24 mouse cellular contexts compared by ENCODE assay signal in the genomic region with DNA sequence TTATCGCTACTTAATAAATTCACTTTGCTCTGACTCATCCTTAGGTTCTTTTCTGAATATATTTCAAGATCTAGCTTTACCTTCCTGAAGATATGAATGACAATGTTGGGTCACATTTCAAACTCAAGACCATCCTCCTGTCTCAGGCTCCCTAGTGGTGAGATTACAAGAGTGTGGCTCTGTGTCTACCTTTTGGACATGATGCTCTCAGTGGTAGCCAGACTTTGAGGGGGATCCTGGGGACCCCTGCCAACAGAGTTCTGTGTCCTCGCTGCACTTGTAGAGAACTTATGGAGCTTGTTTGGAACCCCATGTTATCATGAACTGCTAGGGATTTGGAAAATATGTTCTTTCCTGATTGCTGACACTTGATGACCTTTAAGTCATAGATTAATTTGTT. TPM values are rescaled to one million over a fixed set of nuclear protein-coding genes. Genes with fewer than 3 reads are reported as not detected.
A peak's percentile ranks its signal among the peaks of the same experiment; 100 is the strongest.
DNase-seq lines count a peak whose midpoint lies in the region; ATAC-seq lines count a peak whose summit lies in the region.
"Had no signal": no experiment of that assay in that cellular context is flagged by ENCODE, and none has a peak within 500 bp of the region (broad histone marks: within the 10 kb centered on the region; RNA-seq: fewer than 3 reads in every experiment).

No protein-coding gene starts in this region.

- no peaks in the 10 kb centered on the region for H3K27me3 ChIP-seq in midbrain, embryonic 11.5 days (ENCODE audit: control insufficient read depth, insufficient read depth, low read length)
- no peaks in the 10 kb centered on the region for H3K27me3 ChIP-seq in midbrain, embryonic 14.5 days (ENCODE audit: control insufficient read depth, insufficient read depth, low read length)
- H3K27me3 ChIP-seq: CH12.LX, Patski had no signal

- intact Hi-C loops in heart, postnatal 10 days (cut with DNase I), result no loop called here

- ATAC-seq in midbrain, embryonic 11.5 days (ENCODE audit: low FRiP score), result no peak
- no peak for ATAC-seq in midbrain, embryonic 14.5 days (ENCODE audit: low FRiP score, low TSS enrichment)
- ATAC-seq: activated CD4-positive, CD25-positive, alpha-beta regulatory T cell, adult 4 months; CD4-positive, CD25-positive, alpha-beta regulatory T cell, adult 4 months; Patski had no signal

- H3K9ac ChIP-seq in midbrain, embryonic 11.5 days (ENCODE audit: low read length), result no peak overlapping the region
- no peak overlapping the region for H3K9ac ChIP-seq in midbrain, embryonic 14.5 days (replicated peaks; ENCODE audit: low read length)

- H3K4me2 ChIP-seq in midbrain, embryonic 11.5 days, result no peak overlapping the region
- no peak overlapping the region for H3K4me2 ChIP-seq in midbrain, embryonic 14.5 days (ENCODE audit: low read length)

- DNase-seq in cerebellum, adult 9-11 months, result peak; percentile 10
- DNase-seq in cerebellum, postnatal 14 days, result no peak
- peak; percentile 51 for DNase-seq in heart, adult 11 months
- DNase-seq in heart, postnatal 10 days, result no peak
- DNase-seq in midbrain, embryonic 11.5 days (ENCODE audit: low spot score, missing footprints), result peak; percentile 71
- DNase-seq in midbrain, embryonic 14.5 days, result no peak
- DNase-seq: adrenal gland, adult 2 months; adrenal gland, adult 8-10 months; adrenal gland, postnatal 10 days; adrenal gland, postnatal 14 days; adrenal gland, postnatal 25 days; B cell, adult 2 months; cerebellum, adult 11 months; cerebellum, adult 11-12 months; cerebellum, adult 18-20 months had no signal

- no peak overlapping the region for H3K27ac ChIP-seq in midbrain, embryonic 11.5 days (ENCODE audit: low read depth, low read length)
- no peak overlapping the region for H3K27ac ChIP-seq in midbrain, embryonic 14.5 days (replicated peaks; ENCODE audit: low read depth, low read length)

- no peak overlapping the region for H3K4me3 ChIP-seq in midbrain, embryonic 11.5 days (ENCODE audit: low read depth, low read length)
- no peak overlapping the region for H3K4me3 ChIP-seq in midbrain, embryonic 14.5 days (replicated peaks; ENCODE audit: low read depth, low read length)

- peaks cover 6% of the 10 kb centered on the region for H3K4me1 ChIP-seq in midbrain, embryonic 11.5 days (ENCODE audit: control insufficient read depth, insufficient read depth, low read length)
- peaks cover 15% of the 10 kb centered on the region for H3K4me1 ChIP-seq in midbrain, embryonic 14.5 days (ENCODE audit: control insufficient read depth, insufficient read depth, low read length)

- WGBS in midbrain, embryonic 11.5 days, result 91% methylated on average over 2 of the region's 2 CpGs
- 93% methylated on average over 2 of the region's 2 CpGs for WGBS in midbrain, embryonic 14.5 days

- no peaks in the 10 kb centered on the region for H3K36me3 ChIP-seq in midbrain, embryonic 11.5 days (ENCODE audit: control insufficient read depth, insufficient read depth, low read length)
- H3K36me3 ChIP-seq in midbrain, embryonic 14.5 days (ENCODE audit: control insufficient read depth, insufficient read depth, low read length), result no peaks in the 10 kb centered on the region

- no peaks in the 10 kb centered on the region for H3K9me3 ChIP-seq in midbrain, embryonic 11.5 days (ENCODE audit: control insufficient read depth, low read length)
- no peaks in the 10 kb centered on the region for H3K9me3 ChIP-seq in midbrain, embryonic 14.5 days (ENCODE audit: control insufficient read depth, low read length)
- H3K9me3 ChIP-seq: G1E had no signal

RNA-seq across cellular contexts. Expression of a gene that starts 1.7 kb away (rescaled TPM):
- total RNA-seq in heart, postnatal 10 days (2021), result 10 to 100 TPM; 15.1 to 19.2 TPM
- 11.5 and 15.6 TPM in 2 replicates for polyA plus RNA-seq in midbrain, embryonic 11.5 days (2014; fragmentation: Nextera tagmentation; extraction: Ambion mirVana)
- 16.5 and 22.2 TPM in 2 replicates for polyA plus RNA-seq in midbrain, embryonic 14.5 days (2014; fragmentation: Nextera tagmentation; extraction: Ambion mirVana)

RNA-seq across cellular contexts. Expression of a gene that starts 23.5 kb away (rescaled TPM):
- not detected for total RNA-seq in heart, postnatal 10 days (2021)
- polyA plus RNA-seq in midbrain, embryonic 11.5 days (2014; fragmentation: Nextera tagmentation; extraction: Ambion mirVana), result not detected in 2 replicates
- not detected in 2 replicates for polyA plus RNA-seq in midbrain, embryonic 14.5 days (2014; fragmentation: Nextera tagmentation; extraction: Ambion mirVana)
- total RNA-seq: adrenal gland, adult 18-20 months; adrenal gland, adult 2 months; adrenal gland, adult 8-10 months; adrenal gland, postnatal 10 days; adrenal gland, postnatal 14 days; adrenal gland, postnatal 25 days; adrenal gland, postnatal 36 days; CH12.LX; ES-E14; G1E; MEL had no signal
- polyA plus RNA-seq: activated CD4-positive, CD25-positive, alpha-beta regulatory T cell, adult 4 months; adrenal gland, adult 2 months; CD4-positive, CD25-positive, alpha-beta regulatory T cell, adult 4 months; G1E; Patski had no signal

Comparison
In these comparisons a context has a peak if more than half of its experiments do, and no peak if none do; other contexts are left out.
1. DNase-seq: peak in cerebellum, adult 9-11 months (single experiment), heart, adult 11 months (single experiment) and midbrain, embryonic 11.5 days (single experiment); none in cerebellum, postnatal 14 days (0 of 2), heart, postnatal 10 days (0 of 2) and midbrain, embryonic 14.5 days (single experiment).